12 mouse cellular contexts compared by ENCODE assay signal in genomic region chr6:117122074-117122473, GRCm38 (mm10).
"Had no signal": no experiment of that assay in that cellular context is flagged by ENCODE, and none has a peak within 500 bp of the region (broad histone marks: within the 10 kb centered on the region; RNA-seq: fewer than 3 reads in every experiment).

No protein-coding gene starts in this region.

- DNase-seq: retina, postnatal 1 day; right cerebral cortex, adult 18-20 months; right cerebral cortex, postnatal 14 days; right cerebral cortex, postnatal 25 days; right cerebral cortex, postnatal 4 days; spleen, adult 18-20 months; thymus, adult 18-20 months; thymus, adult 2 months; thymus, postnatal 14 days; thymus, postnatal 25 days; thymus, postnatal 36 days; thymus, postnatal 4 days had no signal
